Mouse (Mus musculus) liver, embryonic 15.5 days (tissue): Measurements from ENCODE around the gene Hspa14. TPM values are rescaled to one million over a fixed set of nuclear protein-coding genes. Genes with fewer than 3 reads are reported as not detected.

Source experiments
- polyA plus RNA-seq: library from polyadenylated mRNA; unstranded; fragments of >200 nt; fragmentation: Nextera tagmentation; extraction: Ambion mirVana; gene quantifications from 2 replicates; pipeline ENCODE4 v1.2.1, GENCODE M21; 2015

Gene Hspa14
- polyA plus RNA-seq, 1 experiment from 2014 or later, result 66.0 TPM

Other genes with a start within 250 kb of the Hspa14 start
- gene Nmt2, start 228.6 kb downstream of the Hspa14 start, polyA plus RNA-seq, result 13.2 and 14.2 TPM in 2 replicates
- 6.7 and 7.2 TPM in 2 replicates for gene Rpp38, start 180.2 kb downstream of the Hspa14 start, polyA plus RNA-seq
- 0.32 and 0.66 TPM in 2 replicates for gene Acbd7, start 176.6 kb downstream of the Hspa14 start, polyA plus RNA-seq
- not detected in 2 replicates for gene Olah, start 115.6 kb downstream of the Hspa14 start, polyA plus RNA-seq
- gene Meig1, start 90.2 kb downstream of the Hspa14 start, polyA plus RNA-seq, result 0.26 TPM in 1 of 2 replicates, not detected in the other
- 4.3 and 4.9 TPM in 2 replicates for gene Dclre1c, start 88.7 kb downstream of the Hspa14 start, polyA plus RNA-seq
- 5.0 and 5.8 TPM in 2 replicates for gene Suv39h2, start 37.8 kb downstream of the Hspa14 start, polyA plus RNA-seq
- gene Gm45902, start within 50 bp of the Hspa14 start, polyA plus RNA-seq, result 1.6 and 1.7 TPM in 2 replicates
- gene Cdnf, start 216 bp upstream of the Hspa14 start, polyA plus RNA-seq, result 0.08 and 0.15 TPM in 2 replicates
- gene Fam107b, start 57.7 kb upstream of the Hspa14 start, polyA plus RNA-seq, result 18.3 and 20.1 TPM in 2 replicates